Comparison of ENCODE assay signal across 9 mouse cellular contexts in genomic region chr2:167292151-167292591, GRCm38 (mm10). TPM values are rescaled to one million over a fixed set of nuclear protein-coding genes. Genes with fewer than 3 reads are reported as not detected.
DNase-seq lines count a peak whose midpoint lies in the region; ATAC-seq and TF ChIP-seq lines count a peak whose summit lies in the region.
"Had no signal": no experiment of that assay in that cellular context is flagged by ENCODE, and none has a peak within 500 bp of the region (broad histone marks: within the 10 kb centered on the region; RNA-seq: fewer than 3 reads in every experiment).

No protein-coding gene starts in this region.

- peak; percentile 18 for DNase-seq in gastrocnemius, adult 2 months
- DNase-seq in gastrocnemius, adult 18-20 months (ENCODE audit: low spot score), result no peak
- DNase-seq in urinary bladder, postnatal 10 days (ENCODE audit: low spot score), result peak; percentile 7
- no peak for DNase-seq in urinary bladder, adult 2 months (ENCODE audit: low spot score)
- peak; percentile 9 for DNase-seq in kidney, adult 9 months
- DNase-seq in natural killer cell, adult 2 months (ENCODE audit: low spot score in 2 of 2), result no peak
- no peak for DNase-seq in embryo, embryonic 10 days (ENCODE audit: low spot score)

- ATAC-seq in stomach, embryonic 14.5 days (ENCODE audit: insufficient number of reproducible peaks, insufficient read depth, low FRiP score, low read depth), result peak; percentile 56; the same call in 1 of the 2 replicates

- peaks cover 4% of the 10 kb centered on the region; the same call in 1 of the 2 replicates for H3K4me1 ChIP-seq in stomach, embryonic 14.5 days (ENCODE audit: control insufficient read depth, insufficient read depth, low read length)

- H3K4me2 ChIP-seq in stomach, embryonic 14.5 days (replicated peaks; ENCODE audit: low read depth, low read length), result no peak overlapping the region

- H3K27ac ChIP-seq in gastrocnemius, adult 2 months, result no peak overlapping the region
- H3K27ac ChIP-seq in stomach, embryonic 14.5 days (ENCODE audit: low read length), result no peak overlapping the region

- no peak overlapping the region for H3K9ac ChIP-seq in stomach, embryonic 14.5 days (replicated peaks; ENCODE audit: low read depth, low read length)

- H3K9me3 ChIP-seq in stomach, embryonic 14.5 days (ENCODE audit: control insufficient read depth, low read depth, low read length), result no peaks in the 10 kb centered on the region; the same call in 1 of the 2 replicates

- H3K36me3 ChIP-seq in stomach, embryonic 14.5 days (ENCODE audit: control insufficient read depth, insufficient read depth, low read length), result no peaks in the 10 kb centered on the region

- intact Hi-C loops in gastrocnemius, adult 2 months (cut with DNase I), result no loop called here

- no peak for TF ChIP-seq CTCF in gastrocnemius, adult 2 months (IDR thresholded peaks at IDR 0.05)

- 46% methylated on average over 4 of the region's 4 CpGs for WGBS in stomach, embryonic 14.5 days

- H3K27me3 ChIP-seq in stomach, embryonic 14.5 days (ENCODE audit: control insufficient read depth, insufficient read depth, low read length), result no peaks in the 10 kb centered on the region
- H3K27me3 ChIP-seq: CH12.LX had no signal

- no peak overlapping the region for H3K4me3 ChIP-seq in gastrocnemius, adult 2 months
- no peak overlapping the region for H3K4me3 ChIP-seq in stomach, embryonic 14.5 days (ENCODE audit: low read depth, low read length)

RNA-seq across cellular contexts. Expression of gene Ptgis, which starts 51.8 kb away (rescaled TPM):
- total RNA-seq in gastrocnemius, adult 2 months (2021), result 1 to 10 TPM; 1.7 to 5.2 TPM
- total RNA-seq in gastrocnemius, adult 18-20 months (2021), result 1 to 10 TPM; 1.3 to 1.8 TPM
- 98.4 and 106 TPM in 2 replicates for polyA plus RNA-seq in urinary bladder, adult 2 months (2012; rRNA removed)
- polyA plus RNA-seq in stomach, embryonic 14.5 days (2014; fragmentation: Nextera tagmentation; extraction: Ambion mirVana), result 26.6 and 28.1 TPM in 2 replicates

RNA-seq across cellular contexts. Expression of gene B4galt5, which starts 56.8 kb away (rescaled TPM):
- 10 to 100 TPM in 1 of 2 experiments, 1 to 10 TPM in 1; 7.8 to 10.6 TPM for total RNA-seq in gastrocnemius, adult 2 months (2021)
- total RNA-seq in gastrocnemius, adult 18-20 months (2021), result 1 to 10 TPM; 6.9 to 7.9 TPM
- 12.6 and 28.4 TPM in 2 replicates for polyA plus RNA-seq in urinary bladder, adult 2 months (2012; rRNA removed)
- polyA plus RNA-seq in stomach, embryonic 14.5 days (2014; fragmentation: Nextera tagmentation; extraction: Ambion mirVana), result 10.1 and 16.0 TPM in 2 replicates

Comparison
In these comparisons a context has a peak if more than half of its experiments do, and no peak if none do; other contexts are left out.
1. DNase-seq: peak in gastrocnemius, adult 2 months (single experiment), urinary bladder, postnatal 10 days (single experiment) and kidney, adult 9 months (single experiment); none in gastrocnemius, adult 18-20 months (single experiment), urinary bladder, adult 2 months (single experiment), natural killer cell, adult 2 months (0 of 2) and embryo, embryonic 10 days (single experiment).